Mouse (Mus musculus) gastrocnemius, postnatal 4 days (tissue): ENCODE measurements at regions not wholly inside any gene's neighbourhood (a gene's known extent, or its start where the extent isn't known, plus 50 kb on each side); places are given as distances from the start of the nearest gene placed in this dataset.
"Not testable (repeated sequence)": the region's sequence is repeated elsewhere in the genome, so short reads cannot be mapped to it uniquely, and the experiment has no call there.

Experiments
- DNase-seq, 2 experiments: peaks; one replicate each; pipeline ENCODE4 v3.0.0; 2021 to 2022; ENCODE audit warnings: low spot score in 2 of 2, mixed read lengths in 2 of 2

GRCm38 (mm10) chrX:166809165-166809564 lies 223.6 kb upstream of the Egfl6 start:
- DNase-seq = no peak

DNA sequence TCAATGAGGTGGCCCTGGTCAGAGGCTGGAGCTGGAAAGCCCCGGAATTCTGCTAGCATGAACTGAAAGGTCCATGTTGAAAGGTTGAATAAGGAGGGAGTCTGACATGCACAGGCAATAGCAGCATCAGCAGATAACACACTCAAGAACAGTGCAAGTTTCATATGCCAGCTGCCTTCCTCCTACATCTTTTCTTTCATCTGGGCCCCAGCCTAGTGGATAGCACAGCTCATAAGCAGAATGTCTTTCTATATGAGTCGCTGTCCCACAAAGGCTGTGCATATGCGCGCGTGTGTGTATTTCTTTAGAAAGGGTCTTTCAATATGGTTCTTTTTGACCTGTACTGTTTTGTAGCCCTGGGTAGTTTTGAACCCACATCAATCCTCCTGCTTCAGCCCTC lies 222.7 kb upstream of the Egfl6 start:
- no peak for DNase-seq

DNA sequence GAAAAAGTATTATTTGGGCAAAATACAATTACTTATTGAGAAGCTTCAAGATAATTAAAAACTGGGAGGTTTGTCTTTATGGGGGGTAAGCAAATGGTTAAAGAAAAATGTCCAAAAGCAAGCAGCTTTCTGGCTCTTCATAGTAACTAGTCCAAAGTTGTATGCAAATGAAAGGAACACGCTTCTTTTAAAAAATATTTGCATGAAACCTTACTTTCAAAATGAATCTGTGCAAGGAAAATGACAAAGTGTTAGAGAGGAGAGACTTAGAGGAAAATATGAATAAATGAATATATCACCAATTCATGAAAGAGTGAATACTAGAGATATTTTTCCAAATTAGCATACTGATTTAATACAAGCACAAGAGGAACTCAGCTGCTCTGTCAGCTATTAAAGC lies 220.4 kb upstream of the Egfl6 start:
- no peak for DNase-seq

- no peak for DNase-seq
These were observed 220.0 kb upstream of the Egfl6 start for GRCm38 (mm10) chrX:166805480-166805879.

DNA sequence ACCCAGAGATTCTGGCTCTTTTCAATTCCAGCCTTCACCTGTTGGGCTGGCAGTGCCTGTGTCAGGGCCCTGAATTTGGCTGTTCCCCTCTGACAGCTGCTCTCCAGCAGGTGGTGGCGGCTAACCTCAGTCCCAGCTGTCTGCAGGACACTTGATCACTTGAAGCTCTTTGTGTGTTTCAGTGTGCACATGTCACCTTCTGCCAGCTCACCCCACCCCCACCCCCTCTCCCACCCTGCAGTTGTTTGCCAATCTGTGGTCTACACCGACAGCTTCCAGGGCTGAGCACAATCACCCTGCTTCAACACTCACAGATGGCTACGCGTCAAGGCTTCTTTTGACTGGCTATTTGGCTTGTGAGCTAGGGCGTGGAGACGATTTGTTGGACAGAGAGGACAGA lies 217.7 kb upstream of the Egfl6 start:
- peak in 1 of 2 experiments; percentile 30 for DNase-seq

- no peak for DNase-seq
These were observed 215.5 kb upstream of the Egfl6 start for GRCm38 (mm10) chrX:166801017-166801416.

GRCm38 (mm10) chrX:166795651-166796050 lies 210.1 kb upstream of the Egfl6 start:
- DNase-seq = no peak

DNA sequence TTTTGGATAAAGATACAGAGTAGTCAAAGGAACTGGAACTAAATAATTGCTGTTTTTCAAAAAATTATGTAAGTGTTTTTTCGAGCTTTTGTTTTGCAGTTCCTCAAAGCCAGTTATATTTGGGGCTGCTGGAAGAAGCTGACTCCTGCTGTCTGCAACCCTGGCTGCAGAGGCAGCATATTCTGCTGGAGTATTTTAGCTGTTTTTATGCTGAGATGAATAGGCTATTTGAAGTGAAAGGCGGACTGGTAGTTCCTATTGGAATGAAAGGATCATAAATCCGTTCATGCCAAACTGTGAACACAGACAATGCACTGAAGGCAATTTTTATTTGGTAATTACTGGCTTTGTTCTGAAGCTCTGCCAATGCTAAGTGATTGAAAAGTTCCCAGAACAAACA lies 203.5 kb upstream of the Egfl6 start:
- no peak for DNase-seq

GRCm38 (mm10) chrX:166787137-166787536 lies 201.6 kb upstream of the Egfl6 start:
- DNase-seq = not testable (repeated sequence)

- DNase-seq = no peak
These were observed 200.1 kb upstream of the Egfl6 start for GRCm38 (mm10) chrX:166785615-166786014.

DNA sequence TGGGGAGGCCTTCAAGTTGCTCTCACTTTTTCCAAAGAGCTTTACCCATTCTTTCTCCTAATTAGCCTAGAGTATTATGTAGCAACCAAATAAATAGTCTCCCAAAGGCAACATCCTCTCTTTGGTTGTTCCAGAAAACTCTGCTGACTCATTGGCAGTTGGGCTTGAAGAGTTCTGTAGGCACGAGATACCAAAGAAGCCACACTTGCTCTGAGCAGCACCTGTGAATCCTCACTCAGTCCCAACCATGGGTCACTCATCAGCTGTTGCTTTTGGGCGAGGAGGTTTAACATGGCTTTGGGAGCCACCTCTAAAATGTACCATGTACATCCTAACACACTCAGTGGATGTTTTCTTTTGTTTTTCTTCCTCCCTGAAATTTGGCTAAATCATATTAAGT lies 197.9 kb upstream of the Egfl6 start:
- no peak for DNase-seq

- DNase-seq = no peak
These were observed 194.0 kb upstream of the Egfl6 start for GRCm38 (mm10) chrX:166779334-166780092.

- DNase-seq = no peak
These were observed 187.9 kb upstream of the Egfl6 start for GRCm38 (mm10) chrX:166773408-166773854.

- no peak for DNase-seq
These were observed 181.5 kb upstream of the Egfl6 start for GRCm38 (mm10) chrX:166766991-166767390.

DNA sequence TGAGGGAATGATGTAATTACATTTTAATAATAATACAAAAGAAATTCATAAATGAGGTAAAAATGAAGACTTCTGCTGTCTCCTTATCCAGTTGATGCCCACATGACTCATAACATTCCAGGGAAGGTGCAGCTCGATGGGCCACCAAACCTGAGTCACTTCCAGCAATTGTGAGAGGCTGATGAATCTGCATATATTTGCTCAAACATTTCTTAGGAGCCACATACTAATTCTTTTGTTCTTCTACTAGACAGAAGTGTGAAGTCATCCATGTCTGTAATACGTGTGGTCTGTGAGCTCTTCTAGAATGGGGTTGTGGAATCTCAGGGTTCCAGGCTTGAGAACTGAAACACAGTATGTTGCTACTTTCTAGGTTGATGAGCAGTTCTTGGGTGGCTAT lies 180.1 kb upstream of the Egfl6 start:
- no peak for DNase-seq

DNA sequence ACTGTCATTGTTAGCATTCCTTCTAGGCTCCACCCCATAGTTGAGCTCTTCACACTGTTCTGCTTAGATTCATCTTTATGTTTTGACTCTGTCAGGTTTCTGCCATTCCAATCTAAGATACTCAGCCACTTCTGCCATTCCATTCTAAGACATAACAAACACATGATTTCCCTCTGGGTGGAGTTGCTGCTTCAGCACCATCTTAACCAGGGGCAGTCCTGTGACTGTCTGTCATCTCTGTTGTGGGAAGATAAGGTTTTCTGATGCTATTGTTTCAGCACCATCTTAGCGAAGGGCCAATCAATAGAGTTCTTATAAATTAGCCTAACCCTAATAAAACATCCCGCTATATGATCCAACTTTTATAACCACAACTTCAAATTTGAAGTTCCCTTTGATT lies 176.6 kb upstream of the Egfl6 start:
- no peak for DNase-seq

DNA sequence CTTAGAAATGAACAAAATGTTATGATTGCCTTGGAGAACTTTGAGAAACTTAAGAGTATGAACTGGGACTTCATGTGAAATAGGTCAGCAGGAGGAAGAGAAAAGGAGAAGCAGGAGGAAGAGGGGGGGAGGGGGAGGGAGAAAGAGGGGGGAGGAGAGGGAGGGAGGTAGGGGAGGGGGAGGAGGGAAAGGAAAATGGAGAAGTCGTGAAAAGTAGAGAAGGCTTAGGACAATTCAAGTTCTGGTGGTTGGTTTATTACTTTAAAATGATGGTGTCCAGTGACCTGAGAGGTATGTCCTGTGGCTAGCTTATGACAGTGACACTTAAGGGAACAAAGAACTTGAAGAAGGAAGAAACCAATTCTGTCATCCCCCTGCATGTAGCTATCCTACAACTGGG lies 171.6 kb upstream of the Egfl6 start:
- no peak for DNase-seq

GRCm38 (mm10) chrX:166754967-166755654 lies 169.6 kb upstream of the Egfl6 start:
- no peak for DNase-seq

GRCm38 (mm10) chrX:166749055-166749679 lies 163.6 kb upstream of the Egfl6 start:
- DNase-seq = no peak

GRCm38 (mm10) chrX:166731354-166731753 lies 145.8 kb upstream of the Egfl6 start:
- no peak for DNase-seq

DNA sequence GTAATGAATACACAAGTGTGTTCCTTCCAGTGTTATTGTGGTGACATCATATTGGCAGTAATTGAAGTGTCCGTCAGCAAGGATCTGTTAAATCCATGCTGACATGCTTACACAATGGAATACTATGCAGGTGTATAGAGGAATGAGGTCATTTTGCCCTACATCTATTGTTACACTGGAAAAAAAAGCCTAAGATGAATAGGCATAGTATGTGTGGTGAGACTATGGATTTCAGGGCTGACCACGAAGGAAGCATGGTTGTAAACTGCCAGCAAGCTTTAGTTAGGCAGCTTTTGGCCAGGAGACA lies 143.1 kb upstream of the Egfl6 start:
- no peak for DNase-seq

DNA sequence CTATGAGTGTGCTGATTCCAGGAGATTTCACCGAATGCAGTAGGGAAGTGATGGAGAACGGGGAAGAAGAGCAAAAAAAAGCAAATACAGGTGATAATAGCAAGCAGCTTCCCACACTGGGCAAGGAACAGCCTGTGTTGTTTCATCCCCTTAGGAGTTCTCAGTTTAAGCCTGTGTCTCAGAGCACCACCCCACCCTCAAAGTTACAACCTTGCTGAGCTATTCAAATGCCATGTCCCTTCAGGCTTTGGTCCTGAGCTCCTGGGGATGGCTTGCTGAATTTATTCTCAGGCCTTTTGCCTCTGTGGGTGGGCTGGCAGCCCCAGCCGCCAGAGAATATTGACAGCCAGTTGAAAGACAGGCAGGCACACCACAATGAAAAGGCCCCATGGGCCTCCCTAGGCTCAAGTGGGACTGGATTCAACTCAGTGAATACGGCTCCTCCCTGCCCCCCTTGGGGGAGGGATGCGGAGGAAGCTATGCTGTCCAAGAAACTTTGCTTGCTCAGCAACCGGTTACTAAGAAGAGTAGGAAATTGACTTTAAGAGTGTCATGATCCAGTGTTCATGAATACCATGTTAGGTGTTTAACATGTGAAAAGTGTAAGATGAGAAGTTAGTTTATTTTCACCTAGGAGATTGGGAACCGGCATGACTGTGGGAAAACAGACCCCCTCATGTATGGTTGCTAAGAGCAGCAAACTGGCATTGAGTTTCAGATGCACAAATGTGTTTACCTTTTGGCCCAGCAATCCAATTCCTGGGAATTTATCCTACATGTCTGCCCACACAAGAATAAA lies 142.5 kb upstream of the Egfl6 start:
- DNase-seq = no peak
